Comparison of ENCODE assay signal across 12 mouse cellular contexts in genomic region chr6:34412023-34412422, GRCm38 (mm10). TPM values are rescaled to one million over a fixed set of nuclear protein-coding genes. Genes with fewer than 3 reads are reported as not detected.
A peak's percentile ranks its signal among the peaks of the same experiment; 100 is the strongest.
DNase-seq lines count a peak whose midpoint lies in the region; ATAC-seq lines count a peak whose summit lies in the region.
"Had no signal": no experiment of that assay in that cellular context is flagged by ENCODE, and none has a peak within 500 bp of the region (broad histone marks: within the 10 kb centered on the region; RNA-seq: fewer than 3 reads in every experiment).

TSS of gene Akr1b7 (plus strand) at chr6:34412334.

- H3K4me3 ChIP-seq in kidney, embryonic 16.5 days (ENCODE audit: low read length): no peak within 1 kb of the TSS
- no peak within 1 kb of the TSS for H3K4me3 ChIP-seq in stomach, embryonic 16.5 days (replicated peaks; ENCODE audit: low read length)
- H3K4me3 ChIP-seq: heart, embryonic 15.5 days had no signal

- no peaks in the 10 kb centered on the region for H3K9me3 ChIP-seq in kidney, embryonic 16.5 days (ENCODE audit: low read length)
- no peaks in the 10 kb centered on the region for H3K9me3 ChIP-seq in stomach, embryonic 16.5 days (replicated peaks; ENCODE audit: control insufficient read depth, low read length)
- H3K9me3 ChIP-seq: heart, embryonic 15.5 days had no signal

- no peaks in the 10 kb centered on the region for H3K36me3 ChIP-seq in kidney, embryonic 16.5 days (ENCODE audit: insufficient read depth, low read length)
- H3K36me3 ChIP-seq in stomach, embryonic 16.5 days (ENCODE audit: control insufficient read depth, insufficient read depth, low read length): no peaks in the 10 kb centered on the region
- H3K36me3 ChIP-seq: heart, embryonic 15.5 days had no signal

- ATAC-seq in kidney, embryonic 16.5 days (ENCODE audit: low FRiP score, low TSS enrichment): no peak
- no peak for ATAC-seq in stomach, embryonic 16.5 days (ENCODE audit: insufficient read depth, low FRiP score)
- no peak for ATAC-seq in monocyte, adult 5-6 weeks (replicated peaks; ENCODE audit: insufficient number of reproducible peaks, low FRiP score, low TSS enrichment, poor library complexity, severe bottlenecking)
- ATAC-seq: Patski had no signal

- intact Hi-C loops in gastrocnemius, postnatal 36 days (cut with DNase I): no loop called here

- H3K9ac ChIP-seq in kidney, embryonic 16.5 days (replicated peaks; ENCODE audit: low read length): no peak within 1 kb of the TSS
- no peak within 1 kb of the TSS for H3K9ac ChIP-seq in stomach, embryonic 16.5 days (ENCODE audit: low read length)
- H3K9ac ChIP-seq: heart, embryonic 15.5 days; liver, embryonic 14.5 days had no signal

- peaks cover 6% of the 10 kb centered on the region; the same call in 1 of the 2 replicates for H3K4me1 ChIP-seq in kidney, embryonic 16.5 days (ENCODE audit: insufficient read depth, low read length)
- H3K4me1 ChIP-seq in stomach, embryonic 16.5 days (ENCODE audit: control insufficient read depth, insufficient read depth, low read length): no peaks in the 10 kb centered on the region

- no peak within 1 kb of the TSS for H3K27ac ChIP-seq in kidney, embryonic 16.5 days (ENCODE audit: low read length)
- no peak within 1 kb of the TSS for H3K27ac ChIP-seq in stomach, embryonic 16.5 days (ENCODE audit: low read length)
- H3K27ac ChIP-seq: heart, embryonic 15.5 days; liver, embryonic 14.5 days had no signal

- no peak within 1 kb of the TSS for H3K4me2 ChIP-seq in kidney, embryonic 16.5 days (replicated peaks; ENCODE audit: low read depth, low read length)
- H3K4me2 ChIP-seq in stomach, embryonic 16.5 days (ENCODE audit: low read depth, low read length): no peak within 1 kb of the TSS
- H3K4me2 ChIP-seq: heart, embryonic 15.5 days had no signal

- H3K27me3 ChIP-seq in kidney, embryonic 16.5 days (ENCODE audit: insufficient read depth, low read length): no peaks in the 10 kb centered on the region
- no peaks in the 10 kb centered on the region for H3K27me3 ChIP-seq in stomach, embryonic 16.5 days (ENCODE audit: control insufficient read depth, insufficient read depth, low read length)
- H3K27me3 ChIP-seq: heart, embryonic 15.5 days had no signal

- WGBS in kidney, embryonic 16.5 days: 25% methylated on average over 6 of the region's 6 CpGs
- 54% methylated on average over 6 of the region's 6 CpGs for WGBS in stomach, embryonic 16.5 days

- peak; percentile 52 for DNase-seq in testis, postnatal 10 days (ENCODE audit: low spot score)
- no peak for DNase-seq in testis, postnatal 14 days (ENCODE audit: low spot score)
- DNase-seq in adrenal gland, postnatal 25 days: peak; percentile 72
- DNase-seq in gastrocnemius, postnatal 36 days: no peak
- DNase-seq: layer of hippocampus, adult 9-11 months; thymus, postnatal 25 days had no signal

RNA-seq across cellular contexts. Expression of gene Akr1b7, which starts in this region (rescaled TPM):
- total RNA-seq in adrenal gland, postnatal 25 days (2021): 1,274 and 2,079 TPM in 2 replicates
- 87.6 and 135 TPM in 2 replicates for polyA plus RNA-seq in kidney, embryonic 16.5 days (2015; fragmentation: Nextera tagmentation; extraction: Ambion mirVana)
- polyA plus RNA-seq in stomach, embryonic 16.5 days (2015; fragmentation: Nextera tagmentation; extraction: Ambion mirVana): 1.5 and 16.7 TPM in 2 replicates
- not detected in 3 replicates for total RNA-seq in monocyte, adult 5-6 weeks (2017)
- total RNA-seq in gastrocnemius, postnatal 36 days (2021): not detected
- polyA plus RNA-seq: heart, embryonic 15.5 days had no signal

Comparison
In these comparisons a context has a peak if more than half of its experiments do, and no peak if none do; other contexts are left out.
1. RNA of gene Akr1b7 (total RNA-seq): 1,274 to 2,079 TPM in adrenal gland, postnatal 25 days; not detected in gastrocnemius, postnatal 36 days and not detected in monocyte, adult 5-6 weeks; every median in the first group is over 1,000 times any median in the second.
2. DNase-seq: peak in testis, postnatal 10 days (single experiment) and adrenal gland, postnatal 25 days (single experiment); none in testis, postnatal 14 days (single experiment) and gastrocnemius, postnatal 36 days (0 of 2).